Mouse (Mus musculus) urinary bladder, postnatal 14 days (tissue): Measurements from ENCODE around the gene Taar6.

Experiments used
- DNase-seq: peaks from one replicate; pipeline ENCODE4 v3.0.0; 2021; ENCODE audit warnings: low spot score

The Taar6 gene

GRCm38 (mm10) chr10:23985546-23985945 lies at the start of gene Taar6:
Taar6 (minus strand) TSS chr10:23985646.
- no peak for DNase-seq

- no peak for DNase-seq
Observed at GRCm38 (mm10) chr10:24031347-24031746, 45.9 kb upstream of the Taar6 start.

DNA sequence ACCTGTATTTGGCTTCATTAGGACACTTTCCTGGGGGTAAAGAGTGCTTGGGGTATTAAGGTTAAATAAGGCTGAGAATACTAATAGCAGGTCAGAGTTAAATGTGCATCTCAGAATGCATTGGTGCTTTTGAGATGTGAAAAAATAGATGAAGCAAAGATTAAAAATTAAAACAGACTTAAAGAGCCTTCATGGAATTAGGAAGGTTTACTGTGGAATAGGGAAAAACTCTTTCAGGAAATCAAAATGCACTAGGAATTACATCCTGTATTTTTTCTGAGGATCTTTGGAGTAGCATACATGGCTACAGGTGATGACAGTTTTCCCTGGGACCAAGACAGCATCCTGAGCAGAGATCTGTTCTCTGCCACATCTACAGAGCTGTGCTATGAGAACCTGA lies 41.5 kb upstream of the Taar6 start, which contains the start of gene Taar7d:
Gene Taar7d, plus strand, starts transcription at position 301 of the 400 bp plus-strand sequence.
- no peak for DNase-seq

DNA sequence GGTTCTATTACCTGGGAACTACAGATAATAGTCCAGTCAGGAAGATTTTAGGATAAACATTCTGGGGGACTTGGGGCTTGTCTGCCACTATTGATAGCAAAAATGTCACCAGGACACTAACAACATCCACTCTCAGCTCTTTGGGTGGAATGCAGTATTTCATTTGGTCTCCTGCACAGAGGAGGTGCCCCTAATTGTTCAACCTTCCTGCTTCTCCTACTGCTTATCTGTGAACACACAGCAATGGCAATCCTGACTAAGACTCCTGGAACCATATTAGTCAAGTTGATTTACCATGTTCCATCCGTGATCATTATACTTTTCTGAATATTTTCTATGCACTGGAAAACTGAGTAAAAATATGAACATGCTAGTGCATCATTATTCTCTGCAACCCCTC lies 22.7 kb upstream of the Taar6 start:
- no peak for DNase-seq

GRCm38 (mm10) chr10:24007034-24007433 lies 21.6 kb upstream of the Taar6 start:
- DNase-seq: no peak

GRCm38 (mm10) chr10:24006442-24006841 lies 21.0 kb upstream of the Taar6 start:
- no peak for DNase-seq

DNA sequence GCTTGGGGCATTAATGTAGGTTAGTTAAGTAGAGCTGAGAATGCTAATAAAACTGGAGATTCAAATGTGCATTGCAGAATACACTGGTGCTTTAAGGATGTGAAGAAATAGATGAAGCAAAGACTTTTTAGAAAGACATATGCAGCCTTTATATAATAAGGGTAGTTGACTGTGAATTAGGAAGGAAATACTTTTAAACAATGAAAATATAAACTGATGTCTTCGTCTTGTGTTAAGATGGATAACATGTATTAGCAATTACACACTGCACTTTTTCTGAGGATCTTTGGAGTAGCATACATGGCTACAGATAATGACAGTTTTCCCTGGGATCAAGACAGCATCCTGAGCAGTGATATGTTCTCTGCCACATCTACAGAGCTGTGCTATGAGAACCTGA lies 14.2 kb upstream of the Taar6 start, which contains the start of gene Taar7b:
Gene Taar7b, plus strand, starts transcription at position 301 of the 400 bp plus-strand sequence.
- no peak for DNase-seq

GRCm38 (mm10) chr10:23993381-23993780 lies 7.9 kb upstream of the Taar6 start, which contains the start of gene Taar7a:
Taar7a (minus strand) TSS chr10:23993481.
- no peak for DNase-seq

DNA sequence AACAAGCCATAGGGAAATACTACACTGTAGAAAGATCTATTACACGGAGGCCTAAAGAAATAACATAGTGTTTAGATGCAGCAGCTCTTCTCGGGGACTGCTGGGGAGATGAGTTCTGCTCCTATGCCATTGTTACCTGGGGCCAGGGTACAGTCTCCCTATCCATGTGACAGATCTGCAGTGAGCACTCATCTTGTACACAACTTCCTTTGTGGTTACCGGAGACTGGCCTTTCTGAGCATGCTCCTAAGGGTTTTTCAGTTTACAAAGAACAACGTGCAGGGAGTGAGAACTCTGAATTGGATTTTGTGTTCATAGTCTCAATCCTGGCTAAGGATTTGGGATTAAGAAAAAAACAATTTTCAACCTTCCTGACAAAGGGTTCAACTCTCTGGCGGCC lies 973 bp upstream of the Taar6 start:
- no peak for DNase-seq

- DNase-seq: peak; percentile 78
Observed at GRCm38 (mm10) chr10:23978901-23979705, 6.3 kb downstream of the Taar6 start.

GRCm38 (mm10) chr10:23977958-23978357 lies 7.5 kb downstream of the Taar6 start:
- DNase-seq: no peak

DNA sequence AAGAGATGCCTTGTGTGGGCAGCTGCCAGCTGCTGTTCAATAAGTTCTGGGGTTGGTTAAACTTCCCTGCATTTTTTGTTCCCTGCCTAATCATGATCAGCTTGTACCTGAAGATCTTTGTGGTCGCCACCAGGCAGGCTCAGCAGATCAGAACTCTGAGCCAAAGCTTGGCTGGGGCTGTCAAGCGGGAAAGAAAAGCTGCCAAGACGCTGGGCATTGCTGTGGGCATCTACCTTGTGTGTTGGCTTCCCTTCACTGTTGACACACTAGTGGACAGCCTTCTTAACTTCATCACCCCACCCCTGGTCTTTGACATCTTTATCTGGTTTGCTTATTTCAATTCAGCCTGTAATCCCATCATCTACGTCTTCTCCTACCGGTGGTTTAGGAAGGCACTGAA lies 14.2 kb downstream of the Taar6 start:
- DNase-seq: no peak

DNA sequence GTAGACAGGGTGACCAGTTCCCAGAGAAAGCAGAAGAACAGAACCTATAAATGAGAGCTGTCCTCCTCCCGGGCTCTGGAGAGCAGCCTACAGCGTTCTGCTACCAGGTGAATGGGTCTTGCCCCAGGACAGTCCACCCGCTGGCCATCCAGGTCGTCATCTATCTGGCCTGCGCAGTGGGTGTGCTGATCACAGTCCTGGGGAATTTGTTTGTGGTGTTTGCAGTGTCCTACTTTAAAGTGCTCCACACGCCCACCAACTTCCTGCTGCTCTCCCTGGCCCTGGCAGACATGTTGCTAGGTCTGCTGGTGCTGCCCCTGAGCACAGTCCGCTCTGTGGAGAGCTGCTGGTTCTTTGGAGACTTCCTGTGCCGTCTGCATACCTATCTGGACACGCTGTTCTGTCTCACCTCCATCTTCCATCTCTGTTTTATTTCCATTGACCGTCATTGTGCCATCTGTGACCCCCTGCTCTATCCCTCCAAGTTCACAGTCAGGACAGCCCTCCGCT lies 14.7 kb downstream of the Taar6 start, which contains the start of gene Taar5:
Gene Taar5, plus strand, starts transcription at position 51 of the 510 bp plus-strand sequence.
- no peak for DNase-seq

GRCm38 (mm10) chr10:23964921-23965610 lies 20.4 kb downstream of the Taar6 start:
- DNase-seq: no peak

GRCm38 (mm10) chr10:23963444-23963843 lies 22.0 kb downstream of the Taar6 start:
- no peak for DNase-seq

DNA sequence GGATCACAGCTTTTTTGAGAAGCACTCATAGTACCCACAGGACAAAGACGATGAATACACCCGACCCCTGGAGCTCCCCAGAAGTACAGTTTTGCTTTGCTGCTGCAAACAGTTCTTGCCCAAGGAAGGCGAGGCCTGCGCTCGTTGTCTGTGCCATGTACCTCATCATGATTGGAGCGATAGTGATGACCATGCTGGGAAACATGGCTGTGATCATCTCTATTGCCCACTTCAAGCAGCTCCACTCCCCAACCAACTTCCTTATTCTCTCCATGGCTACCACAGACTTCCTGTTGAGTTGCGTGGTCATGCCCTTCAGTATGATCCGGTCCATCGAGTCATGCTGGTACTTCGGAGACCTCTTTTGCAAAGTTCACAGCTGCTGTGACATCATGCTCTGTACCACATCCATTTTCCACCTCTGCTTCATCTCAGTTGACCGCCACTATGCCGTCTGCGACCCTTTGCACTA lies 25.0 kb downstream of the Taar6 start, which contains the start of gene Taar4:
Gene Taar4, plus strand, starts transcription at position 51 of the 472 bp plus-strand sequence.
- DNase-seq: no peak

DNA sequence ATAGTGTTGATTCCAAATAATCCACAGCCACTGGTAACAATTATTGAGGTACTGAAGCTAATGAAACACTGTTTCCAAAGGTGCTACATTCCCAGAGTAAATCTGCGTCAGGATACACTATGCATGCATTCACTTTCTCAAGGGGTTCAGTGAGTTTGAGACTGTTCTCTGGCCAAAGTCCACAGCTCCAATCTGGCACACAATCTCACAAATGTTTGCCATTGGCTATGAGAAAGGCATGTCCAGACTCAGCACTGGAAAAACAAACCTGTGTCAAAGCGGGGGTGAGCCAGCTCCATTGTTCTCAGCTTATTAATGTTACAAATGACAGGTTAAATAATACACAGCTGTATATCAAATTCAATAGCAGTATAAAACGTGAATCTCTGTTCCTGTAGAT lies 26.4 kb downstream of the Taar6 start:
- peak; percentile 39 for DNase-seq

DNA sequence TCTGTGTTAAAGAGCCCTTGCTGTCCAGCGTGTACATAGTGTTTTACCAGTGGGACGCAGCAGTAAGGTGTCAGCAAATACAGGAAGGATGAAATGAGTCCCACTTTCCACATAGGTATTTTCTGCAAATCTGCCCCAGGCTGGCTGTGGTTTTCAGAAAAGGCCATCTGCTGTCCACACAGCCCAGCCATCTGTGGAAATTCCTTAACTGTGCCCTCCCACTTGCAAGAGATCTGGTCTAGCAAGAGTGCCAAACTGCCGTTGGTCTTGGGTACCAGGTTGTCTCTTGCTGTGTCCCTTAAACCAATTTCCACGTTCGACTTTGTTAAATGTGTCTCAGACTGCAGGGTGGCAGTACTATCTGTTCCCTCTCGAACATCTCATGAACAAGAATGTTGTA lies 33.7 kb downstream of the Taar6 start:
- no peak for DNase-seq

- no peak for DNase-seq
Observed at GRCm38 (mm10) chr10:23949508-23950005, 35.9 kb downstream of the Taar6 start, which contains the start of gene Taar3. Taar3 (plus strand) TSS chr10:23949558.

DNA sequence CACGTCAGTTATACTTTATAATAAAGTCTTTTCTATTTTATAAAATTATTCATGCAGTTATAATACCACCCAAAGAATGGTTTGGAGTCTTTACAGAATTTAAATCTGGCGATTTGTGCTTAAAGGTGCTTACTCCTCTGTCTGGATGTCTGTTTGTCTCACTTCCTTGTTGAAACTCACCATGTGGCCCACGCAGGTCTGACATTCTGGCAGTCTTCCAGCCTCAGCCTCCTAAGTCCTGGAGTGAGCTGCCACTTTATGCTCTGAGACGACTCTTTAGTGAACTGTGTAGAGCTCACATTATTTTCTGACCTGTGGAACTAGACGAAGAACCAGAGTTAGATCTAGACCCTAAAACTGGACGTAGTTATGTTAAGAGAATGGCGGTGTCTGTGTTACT lies 37.4 kb downstream of the Taar6 start:
- DNase-seq: peak; percentile 29

GRCm38 (mm10) chr10:23942465-23942864 lies 43.0 kb downstream of the Taar6 start:
- DNase-seq: no peak

- no peak for DNase-seq
Observed at GRCm38 (mm10) chr10:23938312-23938711, 47.1 kb downstream of the Taar6 start, which contains the start of gene Taar2. Taar2 (plus strand) TSS chr10:23938572.
